Mouse (Mus musculus) kidney, postnatal 25 days (tissue): ENCODE measurements around the gene Dgkh.

Experiments
- DNase-seq, 2 experiments: peaks; one replicate each; pipeline ENCODE4 v3.0.0; 2021; ENCODE audit warnings: mixed read lengths in 2 of 2

Gene Dgkh

GRCm38 (mm10) chr14:78722031-78722430, 10.5 kb downstream of the Dgkh start:
- no peak for DNase-seq

DNA sequence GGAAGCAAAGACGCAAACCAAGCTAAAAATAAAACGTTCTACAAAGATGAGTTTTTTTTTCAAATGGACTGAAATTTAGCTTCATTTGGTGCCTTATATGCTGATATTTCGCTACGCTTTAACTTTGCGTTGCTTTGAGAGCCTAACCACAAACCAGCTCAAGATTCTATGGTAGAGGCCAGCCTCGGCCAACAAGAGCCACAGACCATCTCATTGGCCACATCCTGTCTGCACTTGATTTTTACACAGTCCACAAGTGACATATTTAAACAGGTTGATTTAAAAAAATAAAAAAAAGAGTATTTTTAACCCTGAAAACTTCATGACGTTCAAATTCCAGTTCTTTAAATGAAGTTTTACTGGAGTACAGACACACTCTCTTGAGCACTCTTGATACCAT, 16.5 kb downstream of the Dgkh start:
- no peak for DNase-seq

DNA sequence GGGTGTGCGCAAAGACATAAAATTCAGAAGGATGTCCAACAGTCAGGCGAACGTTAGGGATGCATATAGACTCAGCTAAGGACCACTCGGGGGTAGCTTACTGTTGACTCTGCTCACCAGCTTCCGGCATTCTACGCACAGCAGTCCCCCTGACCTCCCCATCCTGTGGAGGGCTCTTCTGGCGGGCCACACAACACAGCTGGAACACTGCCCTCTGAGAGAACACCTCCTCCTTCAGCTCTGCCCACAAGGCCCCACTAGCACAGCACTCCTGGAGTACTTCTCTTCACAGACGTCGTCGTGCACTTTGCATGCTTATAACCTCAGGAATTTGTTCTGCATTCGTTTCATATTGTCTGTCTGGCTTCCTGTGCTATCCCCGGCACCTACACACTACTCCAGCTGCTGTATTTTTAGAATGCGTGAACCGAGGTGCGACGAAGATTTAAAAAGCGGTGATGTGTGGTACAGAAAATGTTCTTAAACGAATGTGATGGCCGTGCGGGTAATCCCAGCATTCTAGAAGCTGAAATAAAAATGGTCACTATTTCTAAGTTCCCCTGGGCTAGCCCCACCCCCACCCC, 19.9 kb downstream of the Dgkh start:
- DNase-seq, result no peak

- no peak for DNase-seq
Observed at GRCm38 (mm10) chr14:78710647-78711046, 21.9 kb downstream of the Dgkh start.

GRCm38 (mm10) chr14:78705616-78706015, 27.0 kb downstream of the Dgkh start:
- DNase-seq, result no peak

GRCm38 (mm10) chr14:78703989-78704388, 28.6 kb downstream of the Dgkh start:
- DNase-seq, result no peak

DNA sequence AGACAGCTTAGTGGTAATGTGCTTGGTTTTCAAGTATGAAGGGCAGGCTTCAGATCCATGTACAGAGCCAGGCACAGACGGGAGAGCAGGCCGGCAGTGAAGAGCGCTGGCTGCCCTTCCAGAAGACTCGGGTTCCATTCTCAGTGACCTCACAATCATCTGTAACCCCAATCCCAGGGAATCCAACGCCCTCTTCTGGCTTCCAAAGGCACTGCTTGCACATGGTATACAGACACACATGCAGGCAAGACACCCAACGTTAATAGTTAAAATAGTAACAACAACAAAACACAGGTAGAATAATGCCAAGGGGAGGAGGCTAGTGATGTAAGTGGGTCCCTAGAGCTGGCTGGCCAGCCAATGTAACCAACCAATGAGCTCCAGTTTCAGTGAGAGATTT, 29.2 kb downstream of the Dgkh start:
- no peak for DNase-seq

DNA sequence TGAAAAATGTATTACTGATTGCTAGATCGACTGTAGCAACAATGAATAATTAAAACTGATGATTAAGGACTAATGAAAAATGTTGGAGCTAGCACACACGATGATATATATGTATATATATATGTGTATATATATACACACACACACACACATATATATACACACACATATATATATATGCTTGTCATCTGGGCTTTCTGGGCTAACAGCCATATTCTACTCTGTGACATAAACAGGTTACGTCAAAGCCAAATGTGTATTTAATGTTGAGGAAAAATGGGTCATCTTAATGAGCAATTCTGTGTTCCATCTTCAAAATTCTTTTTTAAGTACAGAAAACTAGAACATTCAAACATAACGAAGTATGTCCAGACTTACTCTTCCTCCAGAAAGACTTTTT, 30.5 kb downstream of the Dgkh start:
- DNase-seq, result no peak

- DNase-seq, result no peak
Observed at GRCm38 (mm10) chr14:78701501-78701900, 31.1 kb downstream of the Dgkh start.

GRCm38 (mm10) chr14:78701087-78701486, 31.5 kb downstream of the Dgkh start:
- DNase-seq, result no peak

DNA sequence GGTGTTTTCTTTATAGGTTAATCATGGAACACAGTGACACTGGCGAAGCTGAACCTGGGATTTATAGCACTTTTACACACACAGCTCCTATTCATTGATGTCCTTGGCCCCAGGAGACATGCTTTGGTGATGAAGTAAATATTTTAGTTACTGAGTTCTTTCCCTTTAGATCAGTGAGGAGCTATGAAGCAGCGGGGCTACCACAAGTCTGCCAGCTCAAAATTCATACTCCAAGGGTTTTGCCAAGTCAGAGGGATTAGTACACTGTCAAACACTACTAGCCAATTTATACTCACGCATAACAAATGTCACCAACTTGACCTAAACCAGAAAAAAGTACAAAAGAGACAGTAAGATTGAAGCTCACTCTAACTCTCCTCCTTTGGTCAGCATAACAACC, 32.9 kb downstream of the Dgkh start:
- DNase-seq, result no peak

GRCm38 (mm10) chr14:78699196-78699595, 33.4 kb downstream of the Dgkh start:
- DNase-seq, result no peak

- no peak for DNase-seq
Observed at GRCm38 (mm10) chr14:78694121-78694520, 38.5 kb downstream of the Dgkh start.

- DNase-seq, result no peak
Observed at GRCm38 (mm10) chr14:78692602-78693001, 40.0 kb downstream of the Dgkh start.

DNA sequence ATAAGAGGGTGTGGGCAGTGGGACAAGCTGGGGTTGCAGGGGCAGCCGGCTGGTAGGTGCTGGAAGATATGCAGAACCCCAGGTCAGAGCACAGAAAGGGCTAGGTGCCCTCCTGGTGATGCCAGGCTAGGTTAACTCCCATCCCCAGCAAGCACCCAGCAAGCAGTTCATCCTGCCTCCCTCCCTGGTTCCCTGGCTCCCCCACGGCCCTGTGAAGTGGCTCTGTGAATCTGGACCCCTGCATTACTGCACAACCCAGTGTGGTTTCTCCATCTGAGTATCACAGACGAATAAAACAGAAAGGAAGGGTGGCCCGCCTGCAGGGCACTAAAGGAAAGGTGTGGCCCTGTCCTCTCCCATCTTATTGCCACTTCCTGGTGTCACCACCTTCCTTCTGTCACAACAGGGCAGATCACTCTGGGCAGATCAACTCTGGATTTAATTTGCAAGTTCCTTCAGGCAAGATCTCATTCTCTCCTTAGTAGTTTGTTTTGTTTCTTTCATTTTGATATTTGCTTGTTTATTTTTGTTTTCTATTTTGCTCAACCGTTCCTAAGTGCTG, 40.6 kb downstream of the Dgkh start:
- no peak for DNase-seq

GRCm38 (mm10) chr14:78690883-78691282, 41.7 kb downstream of the Dgkh start:
- no peak for DNase-seq

GRCm38 (mm10) chr14:78690387-78690786, 42.2 kb downstream of the Dgkh start:
- DNase-seq, result no peak

- DNase-seq, result no peak
Observed at GRCm38 (mm10) chr14:78689950-78690349, 42.6 kb downstream of the Dgkh start.

DNA sequence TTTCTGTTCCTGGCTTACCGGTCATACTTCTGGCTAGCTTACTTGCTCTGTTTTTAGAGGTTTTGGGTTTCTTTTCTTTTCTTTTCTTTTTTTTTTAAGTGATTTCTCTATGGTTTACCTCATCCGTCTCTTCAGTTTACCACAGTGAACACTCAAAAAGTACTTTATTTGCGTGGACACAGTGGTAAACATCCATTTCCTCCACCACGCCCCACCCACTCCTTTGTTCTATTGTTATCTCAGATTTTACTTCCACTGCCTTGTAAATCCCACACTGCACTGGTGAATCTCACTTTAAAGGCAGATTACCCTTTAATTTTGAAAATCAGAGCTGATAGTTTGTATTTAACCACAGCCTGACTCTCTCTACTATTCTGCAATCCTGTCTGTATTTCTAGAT, 44.9 kb downstream of the Dgkh start:
- peak; percentile 23 to 40 for DNase-seq

DNA sequence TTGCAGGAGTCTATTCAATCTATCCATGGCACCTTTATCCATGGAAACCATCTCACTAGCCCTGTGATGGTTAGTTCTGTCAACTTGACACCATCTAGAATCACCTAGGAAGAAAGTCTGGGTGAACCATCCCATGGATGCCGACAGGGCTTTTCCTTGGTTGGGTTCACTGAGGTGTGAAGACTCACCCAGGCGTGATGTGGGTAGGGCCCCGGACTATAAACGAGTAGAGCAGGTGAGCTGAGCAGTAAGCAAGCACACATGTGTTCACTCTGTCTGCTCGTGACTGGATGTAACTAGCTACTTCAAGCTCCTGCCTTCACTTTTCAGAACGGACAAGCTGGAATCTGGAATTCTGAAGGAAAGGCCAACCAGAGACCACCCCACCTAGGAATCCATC, 45.9 kb downstream of the Dgkh start:
- peak; percentile 24 to 48 for DNase-seq

DNA sequence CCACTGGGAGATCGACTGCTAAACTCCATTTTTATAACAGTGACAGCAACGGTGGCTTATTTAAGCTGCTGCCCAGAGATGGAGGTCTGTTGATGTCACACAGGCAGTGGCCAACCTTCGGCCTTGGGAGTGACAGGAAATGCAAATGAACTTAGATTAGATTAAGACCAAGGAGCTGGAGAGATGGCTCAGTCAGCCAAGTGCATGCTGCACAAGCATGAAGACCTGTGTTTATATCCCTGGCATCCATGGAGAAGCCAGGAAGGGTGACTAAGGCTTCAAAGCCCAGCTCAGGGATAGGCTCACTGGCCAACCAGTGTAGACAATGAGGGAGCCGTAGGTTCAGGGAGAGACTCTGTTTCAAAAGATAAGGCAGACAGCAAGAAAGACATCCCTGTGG, 48.4 kb downstream of the Dgkh start:
- peak in 1 of 2 experiments; percentile 23 for DNase-seq

DNA sequence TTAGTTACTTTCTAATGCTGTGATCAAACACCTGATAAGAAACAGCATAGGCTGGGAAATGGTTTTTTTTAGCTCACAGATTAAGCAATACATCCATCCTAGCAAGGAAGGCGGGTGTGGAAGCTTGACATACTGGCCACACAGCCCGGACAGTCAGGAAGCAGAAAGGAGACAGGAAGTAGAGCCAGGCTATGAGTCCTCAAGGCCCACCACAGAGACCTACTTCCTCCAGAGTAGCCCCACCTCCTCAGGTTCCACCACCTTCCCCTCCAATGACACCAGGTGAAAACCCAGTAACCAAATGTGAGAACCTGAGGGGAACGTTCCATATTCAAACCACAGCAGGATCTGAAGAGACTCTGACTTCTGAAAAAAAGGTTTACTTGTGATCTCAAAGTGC, 53.6 kb downstream of the Dgkh start:
- DNase-seq, result peak in 1 of 2 experiments; percentile 38

DNA sequence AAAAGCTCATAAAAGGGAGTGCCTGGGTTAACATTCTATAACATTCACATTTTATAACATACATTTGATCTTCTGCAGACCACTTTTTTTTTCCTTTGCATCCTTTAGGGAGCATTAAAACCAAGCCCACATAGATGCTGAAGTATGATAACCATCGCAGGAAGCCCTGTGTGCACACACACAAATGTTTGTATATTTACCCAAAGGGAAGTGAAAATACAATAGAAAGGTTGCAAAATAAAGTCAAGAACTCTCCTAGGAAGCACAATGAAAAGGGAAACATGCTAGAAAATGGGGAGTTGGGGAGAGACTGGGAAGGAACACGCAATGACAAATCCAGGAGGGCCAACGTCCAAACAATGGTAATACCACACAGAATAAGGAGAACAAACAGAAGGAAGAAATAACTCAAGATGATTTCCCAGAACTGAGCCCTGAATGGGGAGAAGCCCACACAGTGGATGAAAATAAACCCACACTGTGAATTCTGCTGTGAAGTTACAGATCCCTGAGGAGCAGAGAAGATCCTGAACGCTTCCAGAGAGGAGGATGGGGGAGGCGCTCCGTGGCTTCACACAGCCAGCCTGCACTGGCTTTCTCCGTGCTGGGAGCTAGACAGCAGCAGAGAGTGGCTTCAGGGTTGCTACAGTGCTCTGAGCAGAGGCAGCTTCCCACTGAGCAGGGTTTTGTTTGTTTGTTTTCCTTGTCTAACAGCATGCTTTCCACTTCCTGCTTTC, 54.6 kb downstream of the Dgkh start:
- peak in 1 of 2 experiments; percentile 40 for DNase-seq

- peak in 1 of 2 experiments; percentile 53 for DNase-seq
Observed at GRCm38 (mm10) chr14:78676457-78676856, 56.1 kb downstream of the Dgkh start.
